Comparison of ENCODE assay signal across 11 mouse cellular contexts in genomic region chr4:105656071-105656655, GRCm38 (mm10).
DNase-seq lines count a peak whose midpoint lies in the region; ATAC-seq and TF ChIP-seq lines count a peak whose summit lies in the region.
"Had no signal": no experiment of that assay in that cellular context is flagged by ENCODE, and none has a peak within 500 bp of the region (broad histone marks: within the 10 kb centered on the region; RNA-seq: fewer than 3 reads in every experiment).

No protein-coding gene starts in this region.

- TF ChIP-seq CTCF in liver, adult 2 months (IDR thresholded peaks at IDR 0.05; ENCODE audit: low read depth, low read length) = no peak
- TF ChIP-seq CTCF in kidney, postnatal 0 days (IDR thresholded peaks at IDR 0.05; ENCODE audit: low read depth) = no peak

- no peak overlapping the region for H3K27ac ChIP-seq in liver, adult 2 months (replicated peaks; ENCODE audit: insufficient read depth, low read depth, low read length)
- H3K27ac ChIP-seq in liver, embryonic 12.5 days = no peak overlapping the region
- no peak overlapping the region for H3K27ac ChIP-seq in embryonic facial prominence, embryonic 14.5 days (replicated peaks; ENCODE audit: low read depth, low read length)
- no peak overlapping the region for H3K27ac ChIP-seq in kidney, postnatal 0 days
- H3K27ac ChIP-seq in forebrain, embryonic 10.5 days = no peak overlapping the region
- H3K27ac ChIP-seq: hindbrain, embryonic 15.5 days; macrophage; neural tube, embryonic 13.5 days had no signal

- H3K79me2 ChIP-seq in liver, adult 2 months (ENCODE audit: control insufficient read depth, insufficient read depth, low read length) = no peaks in the 10 kb centered on the region

- no peak overlapping the region for H3K4me3 ChIP-seq in liver, adult 2 months (ENCODE audit: insufficient read depth, low read depth, low read length)
- H3K4me3 ChIP-seq in liver, embryonic 12.5 days = no peak overlapping the region
- no peak overlapping the region for H3K4me3 ChIP-seq in embryonic facial prominence, embryonic 14.5 days (ENCODE audit: low read depth, low read length)
- no peak overlapping the region for H3K4me3 ChIP-seq in kidney, postnatal 0 days (replicated peaks; ENCODE audit: low read depth, low read length)
- no peak overlapping the region for H3K4me3 ChIP-seq in forebrain, embryonic 10.5 days
- H3K4me3 ChIP-seq: hindbrain, embryonic 15.5 days; neural tube, embryonic 13.5 days had no signal

- H3K4me2 ChIP-seq in liver, embryonic 12.5 days = no peak overlapping the region
- H3K4me2 ChIP-seq in embryonic facial prominence, embryonic 14.5 days (ENCODE audit: low read depth, low read length) = no peak overlapping the region
- H3K4me2 ChIP-seq in kidney, postnatal 0 days (ENCODE audit: low read length) = no peak overlapping the region
- H3K4me2 ChIP-seq: hindbrain, embryonic 15.5 days; neural tube, embryonic 13.5 days had no signal

- ATAC-seq in liver, embryonic 12.5 days = no peak
- ATAC-seq in embryonic facial prominence, embryonic 14.5 days (ENCODE audit: low read depth) = peak; percentile 86
- peak; percentile 73 for ATAC-seq in kidney, postnatal 0 days (replicated peaks; ENCODE audit: low FRiP score, low read depth)

- no peaks in the 10 kb centered on the region for H3K27me3 ChIP-seq in liver, adult 2 months (ENCODE audit: control insufficient read depth, insufficient read depth, low read length)
- no peaks in the 10 kb centered on the region for H3K27me3 ChIP-seq in liver, embryonic 12.5 days (replicated peaks)
- no peaks in the 10 kb centered on the region for H3K27me3 ChIP-seq in embryonic facial prominence, embryonic 14.5 days (replicated peaks; ENCODE audit: control insufficient read depth, insufficient read depth, low read length)
- H3K27me3 ChIP-seq in kidney, postnatal 0 days (ENCODE audit: insufficient read depth, low read length) = no peaks in the 10 kb centered on the region
- H3K27me3 ChIP-seq in forebrain, embryonic 10.5 days (ENCODE audit: poor library complexity, severe bottlenecking) = no peaks in the 10 kb centered on the region
- H3K27me3 ChIP-seq: hindbrain, embryonic 15.5 days; neural tube, embryonic 13.5 days had no signal

- no peak overlapping the region for H3K9ac ChIP-seq in liver, adult 2 months (ENCODE audit: low read depth, low read length)
- no peak overlapping the region for H3K9ac ChIP-seq in liver, embryonic 12.5 days
- H3K9ac ChIP-seq in embryonic facial prominence, embryonic 14.5 days (ENCODE audit: low read depth, low read length) = no peak overlapping the region
- H3K9ac ChIP-seq in kidney, postnatal 0 days (ENCODE audit: low read depth, low read length) = no peak overlapping the region
- H3K9ac ChIP-seq: hindbrain, embryonic 15.5 days; neural tube, embryonic 13.5 days had no signal

- H3K9me3 ChIP-seq in liver, embryonic 12.5 days (replicated peaks) = no peaks in the 10 kb centered on the region
- H3K9me3 ChIP-seq in embryonic facial prominence, embryonic 14.5 days (ENCODE audit: control insufficient read depth, low read length) = no peaks in the 10 kb centered on the region
- no peaks in the 10 kb centered on the region for H3K9me3 ChIP-seq in kidney, postnatal 0 days (replicated peaks; ENCODE audit: low read length)
- H3K9me3 ChIP-seq in forebrain, embryonic 10.5 days = no peaks in the 10 kb centered on the region
- H3K9me3 ChIP-seq: hindbrain, embryonic 15.5 days; neural tube, embryonic 13.5 days had no signal

- peaks cover 4% of the 10 kb centered on the region; the same call in 1 of the 2 replicates for H3K4me1 ChIP-seq in liver, adult 2 months (ENCODE audit: control insufficient read depth, insufficient read depth, low read length)
- no peaks in the 10 kb centered on the region for H3K4me1 ChIP-seq in liver, embryonic 12.5 days
- H3K4me1 ChIP-seq in embryonic facial prominence, embryonic 14.5 days (ENCODE audit: control insufficient read depth, insufficient read depth, low read length) = 0 out of 2 replicates have a peak, but pooled peaks cover 3% of the 10 kb centered on the region
- no peaks in the 10 kb centered on the region for H3K4me1 ChIP-seq in kidney, postnatal 0 days (replicated peaks; ENCODE audit: insufficient read depth, low read length)
- H3K4me1 ChIP-seq in forebrain, embryonic 10.5 days = no peaks in the 10 kb centered on the region; the same call in 1 of the 2 replicates
- H3K4me1 ChIP-seq: hindbrain, embryonic 15.5 days; neural tube, embryonic 13.5 days had no signal

- no peaks in the 10 kb centered on the region for H3K36me3 ChIP-seq in liver, adult 2 months (ENCODE audit: control insufficient read depth, insufficient read depth, low read length)
- H3K36me3 ChIP-seq in liver, embryonic 12.5 days = no peaks in the 10 kb centered on the region
- H3K36me3 ChIP-seq in embryonic facial prominence, embryonic 14.5 days (ENCODE audit: control insufficient read depth, insufficient read depth, low read length) = no peaks in the 10 kb centered on the region
- H3K36me3 ChIP-seq in kidney, postnatal 0 days (ENCODE audit: insufficient read depth, low read length) = no peaks in the 10 kb centered on the region
- H3K36me3 ChIP-seq in forebrain, embryonic 10.5 days (replicated peaks) = no peaks in the 10 kb centered on the region
- H3K36me3 ChIP-seq: hindbrain, embryonic 15.5 days; neural tube, embryonic 13.5 days had no signal

- TF ChIP-seq POLR2A in liver, adult 2 months (IDR thresholded peaks at IDR 0.05; ENCODE audit: extremely low read depth, insufficient read depth, low read length) = no peak

- WGBS in liver, adult 2 months = 23% methylated on average over 5 of the region's 5 CpGs
- 50% methylated on average over 5 of the region's 5 CpGs for WGBS in liver, embryonic 12.5 days (ENCODE audit: insufficient replicate concordance)
- 36% methylated on average over 5 of the region's 5 CpGs for WGBS in embryonic facial prominence, embryonic 14.5 days
- 23% methylated on average over 5 of the region's 5 CpGs for WGBS in kidney, postnatal 0 days
- 66% methylated on average over 5 of the region's 5 CpGs for WGBS in forebrain, embryonic 10.5 days

- peak; percentile 96 for DNase-seq in liver, adult 2 months (ENCODE audit: extremely low read depth, low read depth, low spot score)
- DNase-seq in embryonic facial prominence, embryonic 14.5 days (ENCODE audit: low spot score) = peak; percentile 85
- peak; percentile 77 for DNase-seq in kidney, postnatal 0 days (ENCODE audit: low spot score)
- peak; percentile 84 for DNase-seq in skeletal muscle tissue, adult 2 months (ENCODE audit: low read depth, low spot score)
- DNase-seq in thymus, postnatal 0 days (ENCODE audit: low spot score) = no peak
- DNase-seq in forebrain, embryonic 10.5 days (ENCODE audit: extremely low spot score, low spot score) = no peak
- DNase-seq: adrenal gland, postnatal 14 days had no signal

Comparison
In these comparisons a context has a peak if more than half of its experiments do, and no peak if none do; other contexts are left out.
1. DNase-seq: peak in liver, adult 2 months (single experiment), embryonic facial prominence, embryonic 14.5 days (single experiment), kidney, postnatal 0 days (single experiment) and skeletal muscle tissue, adult 2 months (single experiment); none in thymus, postnatal 0 days (single experiment) and forebrain, embryonic 10.5 days (single experiment).